Mouse (Mus musculus): ENCODE results near the gene Decr2. TPM values are rescaled to one million over a fixed set of nuclear protein-coding genes. Genes with fewer than 3 reads are reported as not detected.
"Not testable (repeated sequence)": the region's sequence is repeated elsewhere in the genome, so short reads cannot be mapped to it uniquely, and the experiment has no call there.

The Decr2 gene
- polyA plus RNA-seq, 1 experiment: 30.7 TPM

GRCm38 (mm10) chr17:26113181-26113948, 23.2 kb upstream of the Decr2 start, which contains the start of gene Tmem8:
Gene Tmem8 (plus strand): TSS chr17:26113299.
- TF ChIP-seq CTCF (IDR thresholded peaks at IDR 0.05; ENCODE audit: low read depth, low read length) (0 out of 2 replicates have a peak, but pooled peaks have one; percentile 21), POLR2A (IDR thresholded peaks at IDR 0.05; ENCODE audit: borderline replicate concordance, low read depth, low read length) (no peak; the same call in 1 of the 2 replicates)
- H3K4me3 ChIP-seq (ENCODE audit: insufficient read depth, low read length): peak within 1 kb of the TSS; percentile 60
- no peak within 1 kb of the TSS for H3K27ac ChIP-seq (ENCODE audit: insufficient read depth, low read depth, low read length)
- H3K4me1 ChIP-seq (ENCODE audit: control insufficient read depth, insufficient read depth, low read length): peaks cover 7% of the 10 kb centered on the region

DNA sequence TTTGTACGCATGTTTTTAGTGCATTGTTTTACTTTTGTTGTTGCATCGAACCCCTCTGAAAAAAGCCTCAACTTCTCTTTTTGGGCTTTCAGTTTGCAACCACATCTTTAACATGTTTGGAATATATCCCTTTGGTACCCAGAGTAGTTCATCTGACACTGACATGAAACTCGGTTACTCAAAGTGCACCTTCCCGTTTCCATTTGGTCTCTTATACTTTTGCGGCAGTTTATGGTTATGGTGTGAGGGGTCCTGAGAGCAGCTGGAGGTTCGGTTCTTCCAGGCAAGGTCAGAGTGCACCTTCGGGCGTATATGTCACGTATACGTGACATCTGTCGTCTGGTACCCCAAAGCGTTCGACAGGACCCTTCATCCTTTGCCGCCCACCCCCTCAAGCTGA, 22.6 kb upstream of the Decr2 start:
- TF ChIP-seq CTCF (IDR thresholded peaks at IDR 0.05; ENCODE audit: low read depth, low read length): 0 out of 2 replicates have a peak, but pooled peaks have one; percentile 14
- no peak for TF ChIP-seq POLR2A (IDR thresholded peaks at IDR 0.05; ENCODE audit: borderline replicate concordance, low read depth, low read length)
- H3K4me3 ChIP-seq (ENCODE audit: insufficient read depth, low read length): peak overlapping the region; percentile 60
- no peak overlapping the region for H3K27ac ChIP-seq (ENCODE audit: insufficient read depth, low read depth, low read length)
- H3K4me1 ChIP-seq (ENCODE audit: control insufficient read depth, insufficient read depth, low read length): peaks cover 7% of the 10 kb centered on the region

- Histone ChIP-seq H3K27ac (ENCODE audit: insufficient read depth, low read depth, low read length) (no peak overlapping the region), H3K4me1 (ENCODE audit: control insufficient read depth, insufficient read depth, low read length) (peaks cover 7% of the 10 kb centered on the region), H3K4me3 (ENCODE audit: insufficient read depth, low read length) (no peak overlapping the region)
- TF ChIP-seq POLR2A (IDR thresholded peaks at IDR 0.05; ENCODE audit: borderline replicate concordance, low read depth, low read length) (no peak), CTCF (IDR thresholded peaks at IDR 0.05; ENCODE audit: low read depth, low read length) (no peak)
Observed at GRCm38 (mm10) chr17:26111722-26112121, 21.6 kb upstream of the Decr2 start.

DNA sequence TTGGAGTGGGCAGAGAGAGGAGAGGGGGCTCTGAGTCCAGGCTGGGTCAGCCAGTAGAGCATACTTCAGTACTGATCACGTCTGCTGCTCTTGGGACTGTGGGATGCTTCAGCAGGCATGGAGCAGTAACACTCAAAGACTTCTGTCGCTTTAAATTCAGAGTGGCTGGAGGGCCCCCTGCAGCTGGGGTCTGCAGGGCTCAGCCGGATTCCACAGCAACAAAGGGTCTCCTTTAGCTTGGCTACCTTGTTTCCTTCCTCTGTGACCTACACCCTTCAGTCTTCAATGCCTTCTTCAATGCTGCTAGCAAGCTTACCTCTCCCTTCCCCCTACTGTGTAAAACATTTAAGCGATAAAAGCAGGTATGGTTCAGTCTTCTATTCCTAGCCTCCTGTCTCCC, 20.9 kb upstream of the Decr2 start:
- H3K4me1 ChIP-seq (ENCODE audit: control insufficient read depth, insufficient read depth, low read length): peaks cover 9% of the 10 kb centered on the region
- no peak overlapping the region for H3K27ac ChIP-seq (ENCODE audit: insufficient read depth, low read depth, low read length)
- TF ChIP-seq CTCF (IDR thresholded peaks at IDR 0.05; ENCODE audit: low read depth, low read length) (no peak), POLR2A (IDR thresholded peaks at IDR 0.05; ENCODE audit: borderline replicate concordance, low read depth, low read length) (no peak)
- H3K4me3 ChIP-seq (ENCODE audit: insufficient read depth, low read length): no peak overlapping the region

GRCm38 (mm10) chr17:26110156-26110555, 20.0 kb upstream of the Decr2 start:
- no peak for TF ChIP-seq POLR2A (IDR thresholded peaks at IDR 0.05; ENCODE audit: borderline replicate concordance, low read depth, low read length)
- no peak for TF ChIP-seq CTCF (IDR thresholded peaks at IDR 0.05; ENCODE audit: low read depth, low read length)
- peaks cover 16% of the 10 kb centered on the region for H3K4me1 ChIP-seq (ENCODE audit: control insufficient read depth, insufficient read depth, low read length)
- H3K27ac ChIP-seq (ENCODE audit: insufficient read depth, low read depth, low read length): no peak overlapping the region
- H3K4me3 ChIP-seq (ENCODE audit: insufficient read depth, low read length): no peak overlapping the region

DNA sequence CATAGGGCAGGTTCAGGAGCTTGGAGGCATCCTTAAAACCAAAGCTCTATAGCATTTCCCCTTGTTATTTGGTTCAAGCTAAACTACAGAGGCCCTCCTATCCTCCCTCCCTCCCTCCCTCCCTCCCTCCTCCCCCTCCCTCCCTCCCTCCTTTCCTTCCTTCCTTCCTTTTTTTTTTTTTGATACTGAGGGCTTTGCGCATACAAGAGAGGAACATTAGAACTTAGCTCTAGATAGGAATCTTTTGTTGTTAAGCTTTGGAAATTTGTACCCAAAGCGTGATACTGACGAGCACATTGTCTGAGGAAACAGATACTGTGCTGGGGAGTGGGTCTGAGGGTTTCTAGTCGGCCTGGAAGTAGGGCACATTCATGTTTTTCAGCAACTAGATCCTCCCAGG, 15.5 kb upstream of the Decr2 start:
- TF ChIP-seq CTCF (IDR thresholded peaks at IDR 0.05; ENCODE audit: low read depth, low read length): no peak
- TF ChIP-seq POLR2A (IDR thresholded peaks at IDR 0.05; ENCODE audit: borderline replicate concordance, low read depth, low read length): no peak
- H3K4me3 ChIP-seq (ENCODE audit: insufficient read depth, low read length): no peak overlapping the region
- peaks cover 43% of the 10 kb centered on the region for H3K4me1 ChIP-seq (ENCODE audit: control insufficient read depth, insufficient read depth, low read length)
- peak overlapping the region; percentile 62 for H3K27ac ChIP-seq (ENCODE audit: insufficient read depth, low read depth, low read length)

DNA sequence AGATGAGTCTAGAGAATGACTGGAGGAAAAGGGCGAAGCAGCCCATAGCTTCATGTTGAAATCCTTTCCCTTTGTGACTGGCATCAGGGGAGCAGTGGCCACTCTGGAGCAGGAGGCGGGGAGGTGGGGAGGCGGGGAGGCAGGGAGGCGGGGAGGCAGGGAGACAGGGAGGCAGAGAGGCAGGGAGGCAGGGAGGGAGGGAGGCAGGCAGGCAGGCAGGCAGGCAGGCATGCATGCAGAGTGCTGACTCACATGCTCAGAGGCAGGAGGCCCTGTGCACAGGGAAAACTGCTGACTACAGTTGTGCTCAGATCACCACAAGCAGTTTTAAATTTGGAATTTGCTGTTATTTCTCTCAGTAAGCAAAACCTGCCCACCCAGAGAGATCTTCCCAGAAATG, 11.3 kb upstream of the Decr2 start:
- Histone ChIP-seq H3K4me1 (ENCODE audit: control insufficient read depth, insufficient read depth, low read length) (peaks cover 38% of the 10 kb centered on the region), H3K4me3 (ENCODE audit: insufficient read depth, low read length) (no peak overlapping the region), H3K27ac (ENCODE audit: insufficient read depth, low read depth, low read length) (peak overlapping the region; percentile 93)
- TF ChIP-seq CTCF (IDR thresholded peaks at IDR 0.05; ENCODE audit: low read depth, low read length): no peak
- TF ChIP-seq POLR2A (IDR thresholded peaks at IDR 0.05; ENCODE audit: borderline replicate concordance, low read depth, low read length): no peak

DNA sequence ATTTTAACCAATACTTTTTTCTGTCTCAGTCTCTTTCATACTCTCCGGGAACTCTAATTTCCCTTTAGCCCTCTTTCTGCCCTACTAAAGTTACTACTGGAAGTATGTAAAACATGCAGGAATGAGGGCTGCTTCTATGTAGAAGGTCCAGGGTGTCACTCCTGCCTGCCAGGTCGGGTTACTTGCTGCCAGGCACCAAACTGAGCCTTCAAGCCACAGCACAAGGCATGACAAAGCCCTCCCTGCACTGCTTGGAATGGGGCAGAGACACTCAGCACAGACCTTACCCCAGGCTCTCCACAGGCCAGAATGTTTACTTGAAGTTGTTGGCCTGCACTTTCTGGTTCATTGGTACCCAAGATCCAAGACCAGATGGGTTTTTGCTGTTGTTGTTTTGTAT, 10.0 kb upstream of the Decr2 start:
- Histone ChIP-seq H3K27ac (ENCODE audit: insufficient read depth, low read depth, low read length) (no peak overlapping the region), H3K4me3 (ENCODE audit: insufficient read depth, low read length) (no peak overlapping the region), H3K4me1 (ENCODE audit: control insufficient read depth, insufficient read depth, low read length) (peaks cover 32% of the 10 kb centered on the region)
- no peak for TF ChIP-seq POLR2A (IDR thresholded peaks at IDR 0.05; ENCODE audit: borderline replicate concordance, low read depth, low read length)
- TF ChIP-seq CTCF (IDR thresholded peaks at IDR 0.05; ENCODE audit: low read depth, low read length): no peak

DNA sequence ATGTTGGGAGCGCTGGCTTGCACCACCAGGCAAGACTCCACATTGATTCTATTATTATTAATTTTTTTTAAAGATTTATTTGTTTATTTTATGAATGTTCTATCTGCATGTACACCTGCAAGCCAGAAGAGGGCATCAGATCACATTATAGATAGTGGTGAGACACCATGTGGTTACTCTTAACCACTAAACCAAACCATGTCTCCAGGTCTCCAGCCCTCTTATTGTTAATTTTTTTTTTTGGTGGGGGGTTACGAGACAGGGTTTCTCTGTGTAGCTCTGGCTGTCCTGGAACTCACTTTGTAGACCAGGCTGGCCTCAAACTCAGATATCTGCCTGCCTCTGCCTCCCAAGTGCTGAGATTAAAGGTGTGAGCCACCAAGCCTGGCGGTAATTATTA, 9.2 kb upstream of the Decr2 start:
- not testable (repeated sequence) for H3K4me3 ChIP-seq (ENCODE audit: insufficient read depth, low read length); H3K27ac ChIP-seq (ENCODE audit: insufficient read depth, low read depth, low read length)
- peaks cover 32% of the 10 kb centered on the region for H3K4me1 ChIP-seq (ENCODE audit: control insufficient read depth, insufficient read depth, low read length)

DNA sequence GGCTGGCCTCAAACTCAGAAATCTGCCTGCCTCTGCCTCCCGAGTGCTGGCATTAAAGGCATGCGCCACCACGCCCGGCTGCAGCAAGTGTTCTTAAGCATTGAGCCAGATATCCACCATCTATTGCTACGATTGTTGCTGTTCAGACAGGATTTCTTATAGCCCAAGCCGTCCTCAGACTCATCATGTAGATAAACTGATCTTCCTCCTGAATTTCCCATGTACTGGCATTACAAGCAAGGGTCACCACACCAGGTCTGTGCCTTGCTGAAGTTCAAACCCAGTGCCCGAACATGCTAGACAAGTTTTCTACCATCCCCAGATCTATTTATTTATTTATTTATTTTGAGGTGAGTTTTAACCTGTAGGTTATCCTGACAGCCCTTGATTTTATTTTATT, 8.3 kb upstream of the Decr2 start:
- Histone ChIP-seq H3K4me1 (ENCODE audit: control insufficient read depth, insufficient read depth, low read length) (peaks cover 28% of the 10 kb centered on the region), H3K4me3 (ENCODE audit: insufficient read depth, low read length) (no peak overlapping the region), H3K27ac (ENCODE audit: insufficient read depth, low read depth, low read length) (no peak overlapping the region)
- TF ChIP-seq CTCF (IDR thresholded peaks at IDR 0.05; ENCODE audit: low read depth, low read length) (no peak), POLR2A (IDR thresholded peaks at IDR 0.05; ENCODE audit: borderline replicate concordance, low read depth, low read length) (no peak)
